Comparison of ENCODE assay signal across 8 mouse cellular contexts in genomic region chr9:21796259-21796658, GRCm38 (mm10). TPM values are rescaled to one million over a fixed set of nuclear protein-coding genes. Genes with fewer than 3 reads are reported as not detected.
DNase-seq lines count a peak whose midpoint lies in the region; ATAC-seq and TF ChIP-seq lines count a peak whose summit lies in the region.

No protein-coding gene starts in this region.

- no peak for TF ChIP-seq CTCF in heart, postnatal 0 days (IDR thresholded peaks at IDR 0.05; ENCODE audit: low read depth)

- H3K9me3 ChIP-seq in heart, postnatal 0 days (replicated peaks; ENCODE audit: control insufficient read depth, low read length): no peaks in the 10 kb centered on the region
- H3K9me3 ChIP-seq in limb, embryonic 13.5 days: no peaks in the 10 kb centered on the region

- peak overlapping the region; percentile 94 for H3K27ac ChIP-seq in heart, postnatal 0 days (ENCODE audit: low read depth)
- H3K27ac ChIP-seq in limb, embryonic 13.5 days: peak overlapping the region; percentile 67; the same call in 1 of the 2 replicates

- H3K4me3 ChIP-seq in heart, postnatal 0 days (ENCODE audit: low read depth, low read length): 0 out of 2 replicates have a peak overlapping the region, but pooled peaks have one; percentile 5
- peak overlapping the region; percentile 94 for H3K4me3 ChIP-seq in limb, embryonic 13.5 days

- 27% methylated on average over 3 of the region's 3 CpGs for WGBS in heart, postnatal 0 days
- 43% methylated on average over 3 of the region's 3 CpGs for WGBS in limb, embryonic 13.5 days

- ATAC-seq in heart, postnatal 0 days (ENCODE audit: insufficient read depth, low read depth): no peak
- ATAC-seq in limb, embryonic 13.5 days (ENCODE audit: low FRiP score, low read depth): no peak
- ATAC-seq in frontal cortex, adult (ENCODE audit: low TSS enrichment): no peak

- intact Hi-C loops in left cerebral cortex, postnatal 14 days (cut with DNase I): no loop called here
- intact Hi-C loops in left cerebral cortex, postnatal 4 days (cut with DNase I): no loop called here

- peaks cover 30% of the 10 kb centered on the region for H3K36me3 ChIP-seq in heart, postnatal 0 days (replicated peaks; ENCODE audit: control insufficient read depth, insufficient read depth, low read length)
- peaks cover 56% of the 10 kb centered on the region for H3K36me3 ChIP-seq in limb, embryonic 13.5 days

- TF ChIP-seq EP300 in heart, postnatal 0 days (IDR thresholded peaks at IDR 0.05; ENCODE audit: low read depth): no peak

- H3K9ac ChIP-seq in heart, postnatal 0 days (replicated peaks; ENCODE audit: low read depth, low read length): peak overlapping the region; percentile 38
- peak overlapping the region; percentile 93 for H3K9ac ChIP-seq in limb, embryonic 13.5 days

- peaks cover 36% of the 10 kb centered on the region for H3K4me1 ChIP-seq in heart, postnatal 0 days (ENCODE audit: control insufficient read depth, insufficient read depth)
- H3K4me1 ChIP-seq in limb, embryonic 13.5 days: peaks cover 46% of the 10 kb centered on the region

- DNase-seq in embryo, embryonic 11 days: peak; percentile 29
- DNase-seq in embryo, embryonic 10.5 days (ENCODE audit: low spot score): no peak
- DNase-seq in 3T3-L1 (ENCODE audit: low read depth, low spot score): peak; percentile 31
- no peak for DNase-seq in heart, postnatal 0 days (ENCODE audit: low spot score)
- DNase-seq in left cerebral cortex, postnatal 14 days (ENCODE audit: low spot score in 2 of 2): no peak
- no peak for DNase-seq in left cerebral cortex, postnatal 4 days

- H3K27me3 ChIP-seq in heart, postnatal 0 days (ENCODE audit: control insufficient read depth, insufficient read depth, low read length): no peaks in the 10 kb centered on the region
- H3K27me3 ChIP-seq in limb, embryonic 13.5 days: no peaks in the 10 kb centered on the region

- peak overlapping the region; percentile 66 for H3K4me2 ChIP-seq in heart, postnatal 0 days (ENCODE audit: low read depth, low read length)
- peak overlapping the region; percentile 69 for H3K4me2 ChIP-seq in limb, embryonic 13.5 days (replicated peaks)

RNA-seq across cellular contexts. Expression of gene Kank2, which starts 2.3 kb away (rescaled TPM):
- total RNA-seq in heart, postnatal 0 days (2014; rRNA removed; ENCODE audit: low replicate concordance): 78.5 and 92.4 TPM in 2 replicates
- 10.3 and 10.9 TPM in 2 replicates for polyA plus RNA-seq in heart, postnatal 0 days (2015; fragmentation: Nextera tagmentation; extraction: Ambion mirVana)
- 18.9 and 21.3 TPM in 2 replicates for polyA plus RNA-seq in limb, embryonic 13.5 days (2015; fragmentation: Nextera tagmentation; extraction: Ambion mirVana)
- total RNA-seq in left cerebral cortex, postnatal 14 days (2021): 1 to 10 TPM; 7.4 to 7.6 TPM
- total RNA-seq in left cerebral cortex, postnatal 4 days (2021): 1 to 10 TPM; 8.7 to 9.7 TPM

RNA-seq across cellular contexts. Expression of gene Spc24, which starts 36.2 kb away (rescaled TPM):
- 22.3 and 76.0 TPM in 2 replicates for total RNA-seq in heart, postnatal 0 days (2014; rRNA removed; ENCODE audit: low replicate concordance)
- 35.2 and 40.3 TPM in 2 replicates for polyA plus RNA-seq in heart, postnatal 0 days (2015; fragmentation: Nextera tagmentation; extraction: Ambion mirVana)
- polyA plus RNA-seq in limb, embryonic 13.5 days (2015; fragmentation: Nextera tagmentation; extraction: Ambion mirVana): 109 and 117 TPM in 2 replicates
- 1 to 10 TPM; 2.6 to 2.7 TPM for total RNA-seq in left cerebral cortex, postnatal 14 days (2021)
- 1 to 10 TPM; 4.9 to 5.9 TPM for total RNA-seq in left cerebral cortex, postnatal 4 days (2021)

RNA-seq across cellular contexts. Expression of gene Angptl8, which starts 39.1 kb away (rescaled TPM):
- not detected in 2 replicates for total RNA-seq in heart, postnatal 0 days (2014; rRNA removed; ENCODE audit: low replicate concordance)
- polyA plus RNA-seq in heart, postnatal 0 days (2015; fragmentation: Nextera tagmentation; extraction: Ambion mirVana): 0.55 and 0.69 TPM in 2 replicates
- 0.67 and 0.91 TPM in 2 replicates for polyA plus RNA-seq in limb, embryonic 13.5 days (2015; fragmentation: Nextera tagmentation; extraction: Ambion mirVana)
- not detected for total RNA-seq in left cerebral cortex, postnatal 14 days (2021)
- total RNA-seq in left cerebral cortex, postnatal 4 days (2021): not detected

RNA-seq across cellular contexts. Expression of gene Dock6, which starts 56.2 kb away (rescaled TPM):
- total RNA-seq in heart, postnatal 0 days (2014; rRNA removed; ENCODE audit: low replicate concordance): 38.5 and 65.3 TPM in 2 replicates
- polyA plus RNA-seq in heart, postnatal 0 days (2015; fragmentation: Nextera tagmentation; extraction: Ambion mirVana): 19.1 and 22.7 TPM in 2 replicates
- polyA plus RNA-seq in limb, embryonic 13.5 days (2015; fragmentation: Nextera tagmentation; extraction: Ambion mirVana): 37.5 and 39.6 TPM in 2 replicates
- total RNA-seq in left cerebral cortex, postnatal 14 days (2021): 10 to 100 TPM; 18.5 to 22.6 TPM
- total RNA-seq in left cerebral cortex, postnatal 4 days (2021): 10 to 100 TPM; 28.9 to 29.2 TPM

Comparison
In these comparisons a context has a peak if more than half of its experiments do, and no peak if none do; other contexts are left out.
1. DNase-seq: peak in embryo, embryonic 11 days (single experiment) and 3T3-L1 (single experiment); none in embryo, embryonic 10.5 days (single experiment), heart, postnatal 0 days (single experiment), left cerebral cortex, postnatal 14 days (0 of 2) and left cerebral cortex, postnatal 4 days (single experiment).